Mouse (Mus musculus): Measurements from ENCODE around the gene Phc1.

GRCm38 (mm10) chr6:122293121-122293520 lies 47.2 kb downstream of the Phc1 start:
- TF ChIP-seq CTCF (IDR thresholded peaks at IDR 0.05; ENCODE audit: borderline replicate concordance, insufficient read depth, low read depth, low read length) (no peak), POLR2A (IDR thresholded peaks at IDR 0.05; ENCODE audit: borderline replicate concordance, insufficient read depth, low read length) (no peak)

All from cerebellum, adult 2 months (tissue).